Mouse (Mus musculus) kidney, adult 2 months (tissue): ENCODE results near the gene Hmgcl. TPM values are rescaled to one million over a fixed set of nuclear protein-coding genes. Genes with fewer than 3 reads are reported as not detected.

Source experiments
- DNase-seq: peaks from one replicate; pipeline ENCODE4 v3.0.0; 2021
- H3K27ac ChIP-seq: fragments of 200-500 bp; 2 replicates; pipeline ENCODE4 v1.5.1; 2012; ENCODE audit warnings: low read depth, low read length, control low read depth, inconsistent platforms; ENCODE audit not compliant: insufficient read depth
- H3K27me3 ChIP-seq: fragments of 200-500 bp; replicated peaks from 2 replicates; pipeline ENCODE4 v1.6.1; 2012; ENCODE audit warnings: mild to moderate bottlenecking, moderate library complexity, low read length, inconsistent platforms; ENCODE audit not compliant: control insufficient read depth, insufficient read depth
- H3K36me3 ChIP-seq: fragments of 200-500 bp; 2 replicates; pipeline ENCODE4 v1.6.1; 2012; ENCODE audit warnings: mild to moderate bottlenecking, moderate library complexity, low read length, inconsistent platforms; ENCODE audit not compliant: control insufficient read depth, insufficient read depth
- H3K4me1 ChIP-seq: fragments of 200-500 bp; 2 replicates; pipeline ENCODE4 v1.6.1; 2011; ENCODE audit warnings: low read length; ENCODE audit not compliant: control insufficient read depth, insufficient read depth
- H3K4me3 ChIP-seq: fragments of 200-500 bp; 2 replicates; pipeline ENCODE4 v1.5.1; 2011; ENCODE audit warnings: mild to moderate bottlenecking, low read depth, low read length, control low read depth; ENCODE audit not compliant: insufficient read depth
- CTCF ChIP-seq: fragments of 200-500 bp; conservative IDR thresholded peaks from 2 replicates; pipeline ENCODE4 v1.5.1; 2011; ENCODE audit warnings: low read depth, mild to moderate bottlenecking, control low read depth, low read length, moderate library complexity, mixed read lengths; ENCODE audit not compliant: insufficient read depth, insufficient read length
- POLR2A ChIP-seq: fragments of 200-500 bp; IDR thresholded peaks from one replicate; pipeline ENCODE4 v1.6.1; 2011; ENCODE audit warnings: low read depth, low read length, control low read depth
- WGBS: fragments of 180-500 bp; shearing (Covaris S2); methylation state at CpG from one replicate; pipeline ENCODE4 v1.1.7; 2018; 5-methylcytosine and 5-hydroxymethylcytosine counted together
- polyA plus RNA-seq: library from polyadenylated mRNA; depleted of rRNA; stranded (reverse); fragments of >200 nt; gene quantifications from 2 replicates; pipeline ENCODE4 v1.2.3, GENCODE M21; 2012; rRNA removed

Gene Hmgcl
- polyA plus RNA-seq, result 175 and 199 TPM in 2 replicates

DNA sequence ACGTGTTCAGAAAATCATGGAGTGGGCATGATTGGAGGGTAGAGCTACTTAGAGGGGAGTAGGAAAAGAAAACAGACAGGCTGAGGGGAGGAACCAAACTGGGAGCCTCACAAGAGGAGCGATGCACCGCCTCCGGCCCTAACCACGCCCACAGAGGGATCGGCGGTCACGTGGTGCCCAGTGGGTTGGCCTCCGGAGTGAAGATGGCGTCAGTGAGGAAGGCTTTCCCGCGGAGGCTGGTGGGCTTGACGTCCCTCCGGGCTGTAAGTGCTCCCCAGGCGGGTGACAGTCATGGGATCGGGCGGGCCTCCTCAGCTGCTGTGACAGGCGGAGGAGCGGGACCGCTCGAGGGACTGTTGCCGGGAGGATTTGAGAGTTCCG lies at the start of gene Hmgcl:
Gene Hmgcl, plus strand, starts transcription at position 171 of the 381 bp plus-strand sequence.
- peak within 1 kb of the TSS; percentile 87 for H3K4me3 ChIP-seq
- H3K27me3 ChIP-seq, result no peaks in the 10 kb centered on the region
- H3K36me3 ChIP-seq, result no peaks in the 10 kb centered on the region
- H3K27ac ChIP-seq, result peak within 1 kb of the TSS; percentile 47
- under 1% methylated on average over 23 of the region's 23 CpGs for WGBS
- TF ChIP-seq CTCF, result no peak
- peak; percentile 93 for TF ChIP-seq POLR2A
- H3K4me1 ChIP-seq, result peaks cover 21% of the 10 kb centered on the region
- peak; percentile 97 for DNase-seq

DNA sequence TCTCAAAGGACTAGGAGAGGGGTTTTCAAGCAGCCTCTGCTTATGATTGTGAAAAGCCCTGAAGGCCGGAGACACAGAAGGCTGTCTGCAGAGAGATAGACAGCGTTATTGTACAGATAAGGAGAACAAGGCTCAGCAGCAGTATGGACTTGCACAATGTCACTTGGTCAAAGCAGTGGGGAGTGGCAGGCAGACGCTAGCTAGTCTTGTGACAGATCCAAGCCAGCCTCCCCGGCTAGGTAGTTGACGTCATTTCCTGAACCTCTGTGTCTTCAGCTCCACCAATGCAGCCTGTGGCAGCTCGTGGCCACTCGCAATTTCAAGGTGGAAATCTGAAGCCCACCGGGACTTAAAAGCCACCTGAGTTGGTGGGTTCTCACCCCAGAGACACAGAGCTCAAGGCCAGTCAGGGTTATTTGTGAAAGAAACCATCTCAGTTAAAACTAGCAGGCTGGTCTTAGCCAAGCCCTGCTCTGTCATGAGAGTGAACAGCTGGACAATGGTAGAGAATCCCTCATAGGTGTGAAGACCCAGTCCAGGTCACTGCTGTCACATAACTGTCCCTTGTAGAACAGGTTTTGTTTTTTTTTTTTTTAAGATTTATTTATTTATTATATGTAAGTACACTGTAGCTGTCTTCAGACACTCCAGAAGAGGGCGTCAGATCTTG lies 47.7 kb upstream of the Hmgcl start:
- TF ChIP-seq POLR2A (no peak), CTCF (no peak)
- H3K27me3 ChIP-seq, result no peaks in the 10 kb centered on the region
- H3K27ac ChIP-seq, result no peak overlapping the region
- DNase-seq, result peak; percentile 43
- 69% methylated on average over 9 of the region's 9 CpGs for WGBS
- no peak overlapping the region for H3K4me3 ChIP-seq
- H3K4me1 ChIP-seq, result no peaks in the 10 kb centered on the region
- no peaks in the 10 kb centered on the region for H3K36me3 ChIP-seq

DNA sequence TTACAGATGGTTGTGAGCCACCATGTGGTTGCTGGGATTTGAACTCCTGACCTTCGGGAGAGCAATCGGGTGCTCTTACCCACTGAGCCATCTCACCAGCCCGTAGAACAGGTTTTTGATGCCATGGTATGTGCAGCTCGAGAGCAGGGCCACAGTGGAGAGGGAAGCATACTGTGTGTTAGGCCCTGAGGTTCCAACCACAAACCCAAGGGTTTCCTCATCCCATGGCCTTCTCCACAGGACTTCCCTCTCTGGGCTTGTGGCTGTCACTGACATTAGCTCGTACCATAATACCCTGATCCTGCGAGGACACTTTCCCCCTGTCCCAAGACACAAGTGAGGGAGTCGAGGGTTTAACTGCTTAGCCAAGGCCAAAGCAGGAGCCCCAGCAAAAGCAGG lies 47.2 kb upstream of the Hmgcl start:
- Histone ChIP-seq H3K27ac (no peak overlapping the region), H3K27me3 (no peaks in the 10 kb centered on the region), H3K4me1 (no peaks in the 10 kb centered on the region), H3K36me3 (no peaks in the 10 kb centered on the region), H3K4me3 (no peak overlapping the region)
- TF ChIP-seq CTCF (no peak), POLR2A (no peak)
- WGBS, result 85% methylated on average over 7 of the region's 7 CpGs
- no peak for DNase-seq

DNA sequence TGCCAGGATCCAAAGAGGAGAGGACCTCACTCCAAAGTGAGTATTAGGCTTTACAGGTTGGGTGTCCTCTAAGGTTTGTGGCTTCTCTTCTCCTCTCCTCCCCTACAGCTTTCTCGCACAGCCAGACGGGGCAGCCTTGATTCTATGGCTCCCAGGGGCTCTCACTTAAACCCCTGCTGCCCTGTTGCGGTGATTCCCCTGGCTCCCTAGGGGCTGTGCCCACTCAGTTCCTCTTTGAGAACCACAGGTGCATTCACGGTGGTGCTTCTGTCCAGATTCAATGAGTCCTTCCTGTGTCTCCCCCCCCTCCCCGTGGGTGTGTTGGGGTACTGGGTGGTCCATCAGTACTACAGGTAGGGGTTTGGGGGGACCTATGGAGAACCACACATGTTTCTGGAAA lies 46.2 kb upstream of the Hmgcl start:
- 85% methylated on average over 5 of the region's 5 CpGs for WGBS
- no peak overlapping the region for H3K4me3 ChIP-seq
- no peak for TF ChIP-seq POLR2A
- no peak for TF ChIP-seq CTCF
- DNase-seq, result no peak
- no peak overlapping the region for H3K27ac ChIP-seq
- H3K27me3 ChIP-seq, result no peaks in the 10 kb centered on the region
- no peaks in the 10 kb centered on the region for H3K4me1 ChIP-seq
- no peaks in the 10 kb centered on the region for H3K36me3 ChIP-seq

DNA sequence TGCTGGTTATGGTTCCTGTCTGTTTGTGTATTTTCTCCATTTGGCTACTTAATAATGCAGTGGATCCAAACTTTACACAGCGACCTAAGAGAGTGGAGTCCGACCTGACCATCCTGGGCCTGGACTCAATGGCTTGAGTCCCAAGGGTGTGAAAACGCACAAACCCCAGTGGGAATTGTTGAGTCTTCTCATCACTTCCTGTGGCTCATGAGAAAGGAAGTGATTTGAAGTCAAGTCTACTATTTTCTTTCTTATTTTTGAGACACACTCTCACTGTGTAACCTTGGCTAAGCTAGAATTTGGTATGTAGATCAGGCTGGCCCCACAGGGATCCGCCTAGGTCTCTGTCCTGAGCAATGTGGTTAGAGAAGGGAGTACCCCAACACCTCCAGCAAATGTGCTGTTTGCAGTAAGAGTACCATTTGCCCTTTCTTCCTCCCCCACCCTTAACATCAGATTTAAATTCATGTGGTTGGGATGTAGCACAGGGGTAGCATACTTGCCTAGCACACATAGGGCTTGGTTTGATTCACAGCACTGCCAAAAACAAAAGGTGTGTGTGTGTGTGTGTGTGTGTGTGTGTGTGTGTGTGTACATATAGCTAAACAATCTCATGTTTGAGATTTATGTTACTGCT lies 43.5 kb upstream of the Hmgcl start:
- Histone ChIP-seq H3K36me3 (no peaks in the 10 kb centered on the region), H3K27me3 (no peaks in the 10 kb centered on the region), H3K27ac (no peak overlapping the region), H3K4me3 (no peak overlapping the region), H3K4me1 (no peaks in the 10 kb centered on the region)
- DNase-seq, result no peak
- 87% methylated on average over 4 of the region's 4 CpGs for WGBS
- no peak for TF ChIP-seq CTCF

DNA sequence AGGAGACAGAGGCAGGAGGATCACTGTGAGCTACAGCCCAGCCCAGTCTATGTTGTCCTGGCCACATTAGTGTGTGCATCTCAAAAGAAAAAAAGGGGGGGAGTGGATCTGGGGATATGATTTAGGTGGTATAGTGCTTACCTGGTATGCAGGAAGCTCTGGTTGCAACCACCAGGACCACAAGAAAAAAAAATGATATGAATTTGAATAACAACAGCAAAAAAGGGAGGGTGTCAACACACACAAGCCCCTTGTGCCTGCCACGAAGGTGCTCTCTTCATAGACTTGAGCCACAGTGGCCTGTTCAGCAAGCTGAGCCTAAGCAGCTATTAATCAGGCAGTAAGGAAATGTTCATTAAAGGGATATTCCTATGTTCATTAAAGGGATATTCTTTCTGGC lies 41.4 kb upstream of the Hmgcl start:
- TF ChIP-seq POLR2A, result no peak
- TF ChIP-seq CTCF, result no peak
- 39% methylated on average over 1 of the region's 1 CpGs for WGBS
- no peak for DNase-seq

DNA sequence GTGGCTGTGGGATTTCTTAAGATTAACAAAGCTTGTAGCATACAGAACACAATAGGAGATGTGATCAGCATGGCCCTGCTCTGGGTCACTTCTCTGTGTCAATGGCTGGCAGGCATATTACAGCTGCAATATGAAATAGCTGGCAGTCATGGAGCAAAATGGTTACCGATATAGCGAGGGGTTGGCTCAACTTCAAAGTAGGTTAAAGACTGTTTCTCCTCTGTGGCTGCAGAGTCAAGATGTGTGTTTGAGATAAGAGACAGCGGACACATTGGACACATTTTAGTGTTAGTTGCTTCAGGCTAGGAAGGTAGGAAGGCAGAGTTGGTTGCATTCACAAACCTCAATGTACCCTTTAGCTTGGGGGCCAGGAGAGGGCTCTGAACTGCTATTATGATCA lies 39.6 kb upstream of the Hmgcl start:
- DNase-seq, result no peak
- 81% methylated on average over 3 of the region's 3 CpGs for WGBS

More for the DNA sequence above, 41.4 kb upstream of the Hmgcl start:
- no peaks in the 10 kb centered on the region for H3K27me3 ChIP-seq
- H3K27ac ChIP-seq, result no peak overlapping the region
- no peaks in the 10 kb centered on the region for H3K36me3 ChIP-seq
- no peaks in the 10 kb centered on the region for H3K4me1 ChIP-seq
- H3K4me3 ChIP-seq, result no peak overlapping the region

More for the DNA sequence above, 39.6 kb upstream of the Hmgcl start:
- Histone ChIP-seq H3K4me1 (no peaks in the 10 kb centered on the region), H3K36me3 (no peaks in the 10 kb centered on the region), H3K4me3 (no peak overlapping the region), H3K27ac (no peak overlapping the region), H3K27me3 (no peaks in the 10 kb centered on the region)
- no peak for TF ChIP-seq POLR2A
- no peak for TF ChIP-seq CTCF
